Mouse (Mus musculus) embryonic facial prominence, embryonic 11.5 days (tissue): Measurements from ENCODE around the gene Ugt1a10. TPM values are rescaled to one million over a fixed set of nuclear protein-coding genes. Genes with fewer than 3 reads are reported as not detected.
"Not testable (repeated sequence)": the region's sequence is repeated elsewhere in the genome, so short reads cannot be mapped to it uniquely, and the experiment has no call there.

Experiments
- ATAC-seq: fragments of 200-750 bp; cut with Nextera tagmentation; replicated peaks from 2 replicates; pipeline ENCODE4 v1.8.0; 2017; ENCODE audit warnings: low read depth; ENCODE audit not compliant: insufficient number of reproducible peaks, low FRiP score, low TSS enrichment
- DNase-seq: peaks from one replicate; pipeline ENCODE4 v3.0.0-alpha.2; 2015; ENCODE audit warnings: low spot score
- H3K27ac ChIP-seq: fragments of 300-500 bp; sonication (generic); replicated peaks from 2 replicates; pipeline ENCODE4 v1.5.1; 2014; ENCODE audit warnings: mild to moderate bottlenecking, low read depth, low read length, control low read depth
- H3K27me3 ChIP-seq: fragments of 300-500 bp; sonication (generic); 2 replicates; pipeline ENCODE4 v1.6.1; 2014; ENCODE audit warnings: mild to moderate bottlenecking, low read length, moderate library complexity, mixed read lengths; ENCODE audit not compliant: control insufficient read depth, insufficient read depth
- H3K36me3 ChIP-seq: fragments of 300-500 bp; sonication (generic); replicated peaks from 2 replicates; pipeline ENCODE4 v1.6.1; 2014; ENCODE audit warnings: low read depth, mild to moderate bottlenecking, low read length, moderate library complexity, mixed read lengths; ENCODE audit not compliant: control insufficient read depth, insufficient read depth
- H3K4me1 ChIP-seq: fragments of 300-500 bp; sonication (generic); 2 replicates; pipeline ENCODE4 v1.6.1; 2014; ENCODE audit warnings: low read length, mixed read lengths; ENCODE audit not compliant: control insufficient read depth, insufficient read depth
- H3K4me2 ChIP-seq: fragments of 300-500 bp; sonication (generic); 2 replicates; pipeline ENCODE4 v1.6.1; 2014; ENCODE audit warnings: low read depth, mild to moderate bottlenecking, control low read depth, low read length, moderate library complexity
- H3K4me3 ChIP-seq: fragments of 300-500 bp; sonication (generic); 2 replicates; pipeline ENCODE4 v1.5.1; 2014; ENCODE audit warnings: low read depth, low read length, control low read depth
- H3K9ac ChIP-seq: fragments of 300-500 bp; sonication (generic); replicated peaks from 2 replicates; pipeline ENCODE4 v1.6.1; 2014; ENCODE audit warnings: mild to moderate bottlenecking, control low read depth, low read length
- H3K9me3 ChIP-seq: fragments of 300-500 bp; sonication (generic); replicated peaks from 2 replicates; pipeline ENCODE4 v1.6.1; 2016; ENCODE audit warnings: mild to moderate bottlenecking, low read length, inconsistent platforms, mixed read lengths; ENCODE audit not compliant: control insufficient read depth
- WGBS: fragments of 180-500 bp; shearing (Covaris S2); extraction: QIAGEN DNeasy Blood & Tissue Kit; methylation state at CpG from one replicate; pipeline ENCODE4 v1.1.7; 2014; 5-methylcytosine and 5-hydroxymethylcytosine counted together
- polyA plus RNA-seq: library from polyadenylated mRNA; unstranded; fragments of >200 nt; fragmentation: Nextera tagmentation; extraction: Ambion mirVana; gene quantifications from 2 replicates; pipeline ENCODE4 v1.2.1, GENCODE M21; 2014

Ugt1a10 gene
- polyA plus RNA-seq, 1 experiment from 2014 or later: not detected

- not testable (repeated sequence) for H3K27ac ChIP-seq, H3K9me3 ChIP-seq, H3K4me2 ChIP-seq, H3K4me3 ChIP-seq, H3K36me3 ChIP-seq, H3K4me1 ChIP-seq, H3K9ac ChIP-seq, H3K27me3 ChIP-seq, DNase-seq, ATAC-seq
- 94% methylated on average over 5 of the region's 6 CpGs for WGBS
Measured at GRCm38 (mm10) chr1:88135229-88135904, 80.2 kb downstream of the Ugt1a10 start.

DNA sequence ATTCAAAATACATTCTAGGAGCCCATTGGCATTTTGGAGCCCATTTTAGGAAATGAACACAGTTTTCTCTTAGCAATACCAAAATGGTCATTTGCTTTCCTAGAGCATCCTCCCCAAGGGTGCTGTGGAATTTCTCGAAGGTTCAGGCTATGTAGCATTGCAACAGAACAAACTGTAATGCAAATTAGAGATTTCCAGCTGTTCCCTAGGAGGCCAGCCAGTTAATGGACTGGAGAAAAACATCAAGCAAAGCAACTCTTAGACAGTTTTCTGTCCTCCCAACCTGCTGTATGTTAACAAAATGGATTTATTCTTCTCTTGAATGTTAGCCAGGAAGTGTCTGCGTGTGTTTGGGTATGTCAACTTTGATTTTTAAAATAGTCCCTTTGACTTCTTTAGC is 81.5 kb downstream of the Ugt1a10 start:
- WGBS: 74% methylated on average over 2 of the region's 2 CpGs

DNA sequence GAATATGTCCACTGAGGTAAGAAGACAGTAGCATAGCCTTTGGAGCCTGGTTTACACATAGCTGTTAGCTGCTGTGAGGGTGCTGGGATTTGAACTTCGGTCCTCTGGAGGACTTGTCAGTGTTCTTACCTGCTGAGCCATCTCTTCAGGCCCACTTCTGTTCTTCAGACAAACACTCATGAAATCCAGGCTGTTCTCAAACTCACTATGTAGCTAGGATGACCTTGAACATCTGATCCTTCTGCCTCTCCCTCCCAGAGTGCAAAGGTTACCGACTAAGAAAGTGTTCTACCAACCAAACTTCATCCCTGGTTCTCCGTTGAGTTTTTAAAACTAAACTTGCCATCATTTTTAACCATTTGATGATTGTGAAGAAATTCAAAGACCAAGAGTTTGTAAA is 82.1 kb downstream of the Ugt1a10 start:
- Histone ChIP-seq H3K27me3 (no peaks in the 10 kb centered on the region), H3K4me3 (no peak overlapping the region), H3K9ac (no peak overlapping the region), H3K4me1 (no peaks in the 10 kb centered on the region), H3K9me3 (no peaks in the 10 kb centered on the region), H3K4me2 (no peak overlapping the region), H3K36me3 (no peaks in the 10 kb centered on the region), H3K27ac (no peak overlapping the region)
- 86% methylated on average over 3 of the region's 3 CpGs for WGBS
- ATAC-seq: no peak
- no peak for DNase-seq

More for the DNA sequence above, 81.5 kb downstream of the Ugt1a10 start:
- no peaks in the 10 kb centered on the region for H3K36me3 ChIP-seq
- H3K4me3 ChIP-seq: no peak overlapping the region
- no peaks in the 10 kb centered on the region for H3K9me3 ChIP-seq
- no peak overlapping the region for H3K4me2 ChIP-seq
- H3K27me3 ChIP-seq: no peaks in the 10 kb centered on the region
- no peak overlapping the region for H3K9ac ChIP-seq
- H3K27ac ChIP-seq: no peak overlapping the region
- no peaks in the 10 kb centered on the region for H3K4me1 ChIP-seq
- no peak for ATAC-seq
- DNase-seq: no peak

- no peak overlapping the region for H3K9ac ChIP-seq
- DNase-seq (no peak), ATAC-seq (no peak)
- H3K27me3 ChIP-seq: no peaks in the 10 kb centered on the region
- no peak overlapping the region for H3K27ac ChIP-seq
- H3K4me2 ChIP-seq: no peak overlapping the region
- H3K9me3 ChIP-seq: no peaks in the 10 kb centered on the region
- no peaks in the 10 kb centered on the region for H3K36me3 ChIP-seq
- 84% methylated on average over 1 of the region's 1 CpGs for WGBS
- H3K4me3 ChIP-seq: no peak overlapping the region
- H3K4me1 ChIP-seq: no peaks in the 10 kb centered on the region
Measured at GRCm38 (mm10) chr1:88138145-88138544, 83.0 kb downstream of the Ugt1a10 start.

DNA sequence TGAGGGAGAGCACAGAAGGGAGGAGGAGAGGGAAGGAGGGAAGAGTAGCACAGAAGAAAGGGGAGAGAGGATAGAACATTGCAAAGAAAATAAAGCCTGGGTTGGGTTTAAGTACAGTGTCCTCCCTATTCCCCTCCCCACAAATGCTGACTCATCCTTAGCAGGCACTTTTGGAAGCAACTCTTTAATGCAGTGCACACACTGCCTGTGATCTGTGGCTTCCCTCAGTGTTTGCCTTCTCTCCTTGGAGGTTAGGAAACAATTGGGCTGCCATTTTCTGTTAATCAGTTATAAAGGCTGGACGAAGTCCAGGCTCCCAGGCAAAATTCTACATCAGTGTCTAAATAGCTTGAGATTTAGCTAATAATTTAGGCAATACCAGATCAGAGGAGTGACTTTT is 85.3 kb downstream of the Ugt1a10 start:
- DNase-seq, ATAC-seq, H3K4me1 ChIP-seq, H3K27ac ChIP-seq, H3K9me3 ChIP-seq, H3K36me3 ChIP-seq, H3K4me3 ChIP-seq, H3K27me3 ChIP-seq, H3K4me2 ChIP-seq, H3K9ac ChIP-seq: not testable (repeated sequence)
- 62% methylated on average over 1 of the region's 1 CpGs for WGBS

- not testable (repeated sequence) for ATAC-seq, H3K27me3 ChIP-seq, H3K4me3 ChIP-seq, H3K27ac ChIP-seq, H3K4me2 ChIP-seq, H3K9me3 ChIP-seq, H3K4me1 ChIP-seq, H3K36me3 ChIP-seq, H3K9ac ChIP-seq
- DNase-seq: peak; percentile 37
- 5% methylated on average over 4 of the region's 5 CpGs for WGBS
Measured at GRCm38 (mm10) chr1:88143966-88144675, 88.9 kb downstream of the Ugt1a10 start.

DNA sequence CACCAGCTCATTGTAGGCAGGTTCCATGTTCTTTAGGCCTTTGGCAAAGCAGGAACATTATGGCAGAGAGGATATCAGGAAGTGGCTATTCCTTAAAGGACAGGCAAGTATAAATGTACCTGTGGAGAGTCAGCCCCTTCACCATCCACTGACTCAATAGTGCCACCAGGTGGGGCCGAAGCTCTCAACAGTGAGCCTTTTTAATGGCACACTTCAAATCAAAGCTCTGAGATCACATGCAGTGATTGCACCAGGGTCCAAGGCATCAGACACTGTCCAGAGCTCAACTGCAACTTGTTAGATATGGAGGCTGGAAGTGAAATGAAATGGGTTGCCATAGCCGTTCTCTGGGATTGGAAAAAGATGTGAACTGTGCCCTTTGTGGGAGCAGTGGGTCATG is 90.1 kb downstream of the Ugt1a10 start:
- WGBS: 59% methylated on average over 2 of the region's 2 CpGs
- H3K4me2 ChIP-seq, H3K27me3 ChIP-seq, H3K9me3 ChIP-seq, H3K4me3 ChIP-seq, H3K27ac ChIP-seq, ATAC-seq, H3K36me3 ChIP-seq, H3K9ac ChIP-seq, H3K4me1 ChIP-seq, DNase-seq: not testable (repeated sequence)

GRCm38 (mm10) chr1:88150133-88150532 is 94.9 kb downstream of the Ugt1a10 start:
- WGBS: 74% methylated on average over 2 of the region's 2 CpGs
- not testable (repeated sequence) for H3K4me3 ChIP-seq, H3K27ac ChIP-seq, H3K9me3 ChIP-seq, DNase-seq, H3K4me2 ChIP-seq, H3K4me1 ChIP-seq, H3K9ac ChIP-seq, H3K27me3 ChIP-seq, ATAC-seq, H3K36me3 ChIP-seq
